ENCODE assay signal across 10 mouse cellular contexts in genomic region chr6:80019189-80019860, GRCm38 (mm10). TPM values are rescaled to one million over a fixed set of nuclear protein-coding genes. Genes with fewer than 3 reads are reported as not detected.
A peak's percentile ranks its signal among the peaks of the same experiment; 100 is the strongest.
DNase-seq lines count a peak whose midpoint lies in the region; ATAC-seq and TF ChIP-seq lines count a peak whose summit lies in the region.
"Had no signal": no experiment of that assay in that cellular context is flagged by ENCODE, and none has a peak within 500 bp of the region (broad histone marks: within the 10 kb centered on the region; RNA-seq: fewer than 3 reads in every experiment).

No protein-coding gene starts in this region.

- no peaks in the 10 kb centered on the region for H3K36me3 ChIP-seq in kidney, embryonic 15.5 days
- no peaks in the 10 kb centered on the region for H3K36me3 ChIP-seq in embryonic facial prominence, embryonic 10.5 days (replicated peaks)
- 0 out of 2 replicates have a peak, but pooled peaks cover 3% of the 10 kb centered on the region for H3K36me3 ChIP-seq in hindbrain, embryonic 12.5 days
- no peaks in the 10 kb centered on the region; the same call in 1 of the 2 replicates for H3K36me3 ChIP-seq in midbrain, postnatal 0 days (ENCODE audit: insufficient read depth, low read length)
- H3K36me3 ChIP-seq: liver, embryonic 15.5 days had no signal

- no peak for DNase-seq in kidney, postnatal 10 days
- peak; percentile 16 for DNase-seq in embryonic facial prominence, embryonic 10.5 days (ENCODE audit: low spot score)
- DNase-seq in midbrain, postnatal 0 days (ENCODE audit: low spot score) = peak; percentile 35
- no peak for DNase-seq in natural killer cell, adult 2 months (ENCODE audit: low spot score in 2 of 2)
- no peak for DNase-seq in adrenal gland, adult 18-20 months (ENCODE audit: low spot score in 2 of 2)
- DNase-seq in kidney, adult 18-20 months = no peak

- H3K4me1 ChIP-seq in kidney, embryonic 15.5 days = peaks cover 12% of the 10 kb centered on the region; the same call in 1 of the 2 replicates
- peaks cover 4% of the 10 kb centered on the region; the same call in 1 of the 2 replicates for H3K4me1 ChIP-seq in embryonic facial prominence, embryonic 10.5 days
- H3K4me1 ChIP-seq in hindbrain, embryonic 12.5 days = 0 out of 2 replicates have a peak, but pooled peaks cover 6% of the 10 kb centered on the region
- no peaks in the 10 kb centered on the region for H3K4me1 ChIP-seq in midbrain, postnatal 0 days (ENCODE audit: insufficient read depth, low read length)
- H3K4me1 ChIP-seq: liver, embryonic 15.5 days had no signal

- H3K4me3 ChIP-seq in kidney, embryonic 15.5 days (replicated peaks) = peak overlapping the region; percentile 40
- peak overlapping the region; percentile 53 for H3K4me3 ChIP-seq in embryonic facial prominence, embryonic 10.5 days
- peak overlapping the region; percentile 39 for H3K4me3 ChIP-seq in hindbrain, embryonic 12.5 days
- peak overlapping the region; percentile 57 for H3K4me3 ChIP-seq in midbrain, postnatal 0 days (ENCODE audit: low read depth, low read length)
- H3K4me3 ChIP-seq: liver, embryonic 15.5 days had no signal

- H3K9ac ChIP-seq in kidney, embryonic 15.5 days = no peak overlapping the region
- peak overlapping the region; percentile 60 for H3K9ac ChIP-seq in hindbrain, embryonic 12.5 days
- peak overlapping the region; percentile 50 for H3K9ac ChIP-seq in midbrain, postnatal 0 days (replicated peaks; ENCODE audit: low read length, poor library complexity, severe bottlenecking)
- H3K9ac ChIP-seq: liver, embryonic 15.5 days had no signal

- ATAC-seq in kidney, embryonic 15.5 days (replicated peaks; ENCODE audit: low FRiP score) = 0 out of 2 replicates have a peak, but pooled peaks have one; percentile 22
- peak; percentile 66 for ATAC-seq in hindbrain, embryonic 12.5 days (ENCODE audit: low FRiP score)
- peak; percentile 58; the same call in 1 of the 2 replicates for ATAC-seq in midbrain, postnatal 0 days (ENCODE audit: low FRiP score)

- H3K9me3 ChIP-seq in kidney, embryonic 15.5 days (replicated peaks) = no peaks in the 10 kb centered on the region
- no peaks in the 10 kb centered on the region for H3K9me3 ChIP-seq in embryonic facial prominence, embryonic 10.5 days
- no peaks in the 10 kb centered on the region for H3K9me3 ChIP-seq in hindbrain, embryonic 12.5 days (replicated peaks)
- no peaks in the 10 kb centered on the region; the same call in 1 of the 2 replicates for H3K9me3 ChIP-seq in midbrain, postnatal 0 days (ENCODE audit: low read length)
- H3K9me3 ChIP-seq: liver, embryonic 15.5 days had no signal

- no peaks in the 10 kb centered on the region; the same call in 1 of the 2 replicates for H3K27me3 ChIP-seq in kidney, embryonic 15.5 days
- no peaks in the 10 kb centered on the region for H3K27me3 ChIP-seq in embryonic facial prominence, embryonic 10.5 days (replicated peaks; ENCODE audit: low read depth, poor library complexity, severe bottlenecking)
- no peaks in the 10 kb centered on the region for H3K27me3 ChIP-seq in hindbrain, embryonic 12.5 days
- no peaks in the 10 kb centered on the region for H3K27me3 ChIP-seq in midbrain, postnatal 0 days (ENCODE audit: insufficient read depth, low read length)
- H3K27me3 ChIP-seq: liver, embryonic 15.5 days had no signal

- TF ChIP-seq CTCF in midbrain, postnatal 0 days (IDR thresholded peaks at IDR 0.05) = no peak

- H3K4me2 ChIP-seq in kidney, embryonic 15.5 days = peak overlapping the region; percentile 71
- H3K4me2 ChIP-seq in hindbrain, embryonic 12.5 days (replicated peaks) = peak overlapping the region; percentile 56
- H3K4me2 ChIP-seq in midbrain, postnatal 0 days (ENCODE audit: low read depth, low read length, poor library complexity, severe bottlenecking) = peak overlapping the region; percentile 47
- H3K4me2 ChIP-seq: liver, embryonic 15.5 days had no signal

- WGBS in kidney, embryonic 15.5 days = under 1% methylated on average over 14 of the region's 14 CpGs
- whole genome bisulfite sequencing in embryonic facial prominence, embryonic 10.5 days = 3% methylated on average over 14 of the region's 14 CpGs
- 1% methylated on average over 14 of the region's 14 CpGs for WGBS in hindbrain, embryonic 12.5 days
- under 1% methylated on average over 13 of the region's 14 CpGs for WGBS in midbrain, postnatal 0 days

- H3K27ac ChIP-seq in kidney, embryonic 15.5 days = no peak overlapping the region
- H3K27ac ChIP-seq in embryonic facial prominence, embryonic 10.5 days (replicated peaks) = no peak overlapping the region
- no peak overlapping the region; the same call in 1 of the 2 replicates for H3K27ac ChIP-seq in hindbrain, embryonic 12.5 days
- H3K27ac ChIP-seq in midbrain, postnatal 0 days (ENCODE audit: low read depth, low read length) = peak overlapping the region; percentile 63
- H3K27ac ChIP-seq: liver, embryonic 15.5 days had no signal

RNA-seq across cellular contexts. Expression of gene Lrrtm4, which starts 0.6 kb away (rescaled TPM):
- 0.80 and 0.97 TPM in 2 replicates for polyA plus RNA-seq in kidney, embryonic 15.5 days (2015; fragmentation: Nextera tagmentation; extraction: Ambion mirVana)
- 0.65 and 0.75 TPM in 2 replicates for polyA plus RNA-seq in embryonic facial prominence, embryonic 10.5 days (2016; fragmentation: Nextera tagmentation; extraction: Ambion mirVana)
- polyA plus RNA-seq in hindbrain, embryonic 12.5 days (2016; fragmentation: Nextera tagmentation; extraction: Ambion mirVana) = 7.5 and 8.3 TPM in 2 replicates
- 45.1 and 47.8 TPM in 2 replicates for total RNA-seq in midbrain, postnatal 0 days (2014; rRNA removed)
- 22.0 and 22.2 TPM in 2 replicates for polyA plus RNA-seq in midbrain, postnatal 0 days (2015; fragmentation: Nextera tagmentation; extraction: Ambion mirVana)
- 1 to 10 TPM; 4.3 to 5.4 TPM for total RNA-seq in adrenal gland, adult 18-20 months (2021)
- total RNA-seq: ES-E14 had no signal

Comparison
In these comparisons a context has a peak if more than half of its experiments do, and no peak if none do; other contexts are left out.
1. DNase-seq: peak in embryonic facial prominence, embryonic 10.5 days (single experiment) and midbrain, postnatal 0 days (single experiment); none in kidney, postnatal 10 days (single experiment), natural killer cell, adult 2 months (0 of 2), adrenal gland, adult 18-20 months (0 of 2) and kidney, adult 18-20 months (single experiment).
2. Peak in every context shown above with its lines, with median percentiles within 50 percentile points of each other: ATAC-seq, H3K4me2 ChIP-seq and H3K4me3 ChIP-seq.